Mouse (Mus musculus) kidney, postnatal 0 days (tissue): ENCODE measurements around the gene Rab20. TPM values are rescaled to one million over a fixed set of nuclear protein-coding genes. Genes with fewer than 3 reads are reported as not detected.

Experiments used
- ATAC-seq: fragments of 200-750 bp; cut with Nextera tagmentation; replicated peaks from 2 replicates; pipeline ENCODE4 v1.8.0; 2017; ENCODE audit warnings: low read depth, moderate number of reproducible peaks, moderate TSS enrichment, moderate library complexity; ENCODE audit not compliant: low FRiP score
- DNase-seq: peaks from one replicate; pipeline ENCODE4 v3.0.0-alpha.2; 2016; ENCODE audit warnings: low spot score
- H3K27ac ChIP-seq: fragments of 300-500 bp; sonication (generic); 2 replicates; pipeline ENCODE4 v1.5.1; 2014; ENCODE audit warnings: mild to moderate bottlenecking
- H3K27me3 ChIP-seq: fragments of 300-500 bp; sonication (generic); 2 replicates; pipeline ENCODE4 v1.6.1; 2014; ENCODE audit warnings: low read length, mixed read lengths; ENCODE audit not compliant: insufficient read depth
- H3K36me3 ChIP-seq: fragments of 300-500 bp; sonication (generic); 2 replicates; pipeline ENCODE4 v1.6.1; 2014; ENCODE audit warnings: low read length, mixed read lengths; ENCODE audit not compliant: insufficient read depth
- H3K4me1 ChIP-seq: fragments of 300-500 bp; sonication (generic); replicated peaks from 2 replicates; pipeline ENCODE4 v1.6.1; 2014; ENCODE audit warnings: antibody characterized with exemption, low read length, mixed read lengths; ENCODE audit not compliant: insufficient read depth
- H3K4me2 ChIP-seq: fragments of 300-500 bp; sonication (generic); 2 replicates; pipeline ENCODE4 v1.6.1; 2014; ENCODE audit warnings: mild to moderate bottlenecking, low read length, moderate library complexity, mixed read lengths
- H3K4me3 ChIP-seq: fragments of 300-500 bp; sonication (generic); replicated peaks from 2 replicates; pipeline ENCODE4 v1.5.1; 2014; ENCODE audit warnings: low read depth, low read length
- H3K9ac ChIP-seq: fragments of 300-500 bp; sonication (generic); 2 replicates; pipeline ENCODE4 v1.6.1; 2014; ENCODE audit warnings: low read depth, low read length
- H3K9me3 ChIP-seq: fragments of 300-500 bp; sonication (generic); replicated peaks from 2 replicates; pipeline ENCODE4 v1.6.1; 2016; ENCODE audit warnings: low read length, inconsistent platforms, mixed read lengths
- CTCF ChIP-seq: IDR thresholded peaks from 2 replicates; pipeline ENCODE4 v1.5.1; 2016; ENCODE audit warnings: antibody characterized with exemption, low read depth, mild to moderate bottlenecking, moderate library complexity
- WGBS: fragments of 180-500 bp; shearing (Covaris S2); extraction: QIAGEN DNeasy Blood & Tissue Kit; methylation state at CpG from one replicate; pipeline ENCODE4 v1.1.7; 2014; 5-methylcytosine and 5-hydroxymethylcytosine counted together
- polyA plus RNA-seq: library from polyadenylated mRNA; unstranded; fragments of >200 nt; fragmentation: Nextera tagmentation; extraction: Ambion mirVana; gene quantifications from 2 replicates; pipeline ENCODE4 v1.2.1, GENCODE M21; 2015

The Rab20 gene
- polyA plus RNA-seq, 1 experiment from 2014 or later, result 48.0 TPM

GRCm38 (mm10) chr8:11477178-11477553, 1.3 kb downstream of the Rab20 start:
- no peaks in the 10 kb centered on the region for H3K27me3 ChIP-seq
- H3K4me3 ChIP-seq, result peak overlapping the region; percentile 65
- WGBS, result 2% methylated on average over 9 of the region's 9 CpGs
- DNase-seq, result no peak
- H3K36me3 ChIP-seq, result no peaks in the 10 kb centered on the region
- H3K27ac ChIP-seq, result peak overlapping the region; percentile 85
- peak overlapping the region; percentile 94 for H3K4me2 ChIP-seq
- H3K9me3 ChIP-seq, result no peaks in the 10 kb centered on the region
- H3K9ac ChIP-seq, result peak overlapping the region; percentile 40
- TF ChIP-seq CTCF, result no peak
- ATAC-seq, result no peak
- H3K4me1 ChIP-seq, result peaks cover 29% of the 10 kb centered on the region

GRCm38 (mm10) chr8:11476338-11477177, 2.0 kb downstream of the Rab20 start:
- Histone ChIP-seq H3K9ac (peak overlapping the region; percentile 40), H3K27ac (peak overlapping the region; percentile 85), H3K4me3 (peak overlapping the region; percentile 65), H3K4me1 (peaks cover 33% of the 10 kb centered on the region), H3K4me2 (peak overlapping the region; percentile 94), H3K27me3 (no peaks in the 10 kb centered on the region), H3K36me3 (no peaks in the 10 kb centered on the region), H3K9me3 (no peaks in the 10 kb centered on the region)
- DNase-seq (peak; percentile 87), ATAC-seq (peak; percentile 6; the same call in 1 of the 2 replicates)
- WGBS, result 10% methylated on average over 24 of the region's 24 CpGs
- no peak for TF ChIP-seq CTCF

GRCm38 (mm10) chr8:11475876-11476275, 2.6 kb downstream of the Rab20 start:
- Histone ChIP-seq H3K27me3 (no peaks in the 10 kb centered on the region), H3K27ac (peak overlapping the region; percentile 85), H3K4me2 (peak overlapping the region; percentile 94), H3K9ac (no peak overlapping the region), H3K4me3 (peak overlapping the region; percentile 14; the same call in 1 of the 2 replicates), H3K36me3 (no peaks in the 10 kb centered on the region), H3K4me1 (peaks cover 35% of the 10 kb centered on the region), H3K9me3 (no peaks in the 10 kb centered on the region)
- ATAC-seq, result no peak
- 19% methylated on average over 2 of the region's 2 CpGs for WGBS
- no peak for TF ChIP-seq CTCF
- no peak for DNase-seq

- H3K36me3 ChIP-seq, result no peaks in the 10 kb centered on the region
- ATAC-seq, result no peak
- no peak overlapping the region for H3K27ac ChIP-seq
- peak overlapping the region; percentile 94 for H3K4me2 ChIP-seq
- TF ChIP-seq CTCF, result no peak
- DNase-seq, result no peak
- H3K9me3 ChIP-seq, result no peaks in the 10 kb centered on the region
- H3K27me3 ChIP-seq, result no peaks in the 10 kb centered on the region
- H3K4me1 ChIP-seq, result peaks cover 35% of the 10 kb centered on the region
- 21% methylated on average over 10 of the region's 10 CpGs for WGBS
- peak overlapping the region; percentile 37 for H3K9ac ChIP-seq
- H3K4me3 ChIP-seq, result no peak overlapping the region; the same call in 1 of the 2 replicates
These were observed 3.1 kb downstream of the Rab20 start for GRCm38 (mm10) chr8:11475397-11475796.

GRCm38 (mm10) chr8:11473072-11473471, 5.4 kb downstream of the Rab20 start:
- no peaks in the 10 kb centered on the region for H3K36me3 ChIP-seq
- WGBS, result 9% methylated on average over 4 of the region's 4 CpGs
- no peak for TF ChIP-seq CTCF
- H3K4me3 ChIP-seq, result no peak overlapping the region
- H3K9ac ChIP-seq, result no peak overlapping the region
- ATAC-seq, result peak; percentile 83
- peak overlapping the region; percentile 5; the same call in 1 of the 2 replicates for H3K4me2 ChIP-seq
- peaks cover 39% of the 10 kb centered on the region for H3K4me1 ChIP-seq
- H3K27me3 ChIP-seq, result no peaks in the 10 kb centered on the region
- peak; percentile 82 for DNase-seq
- H3K9me3 ChIP-seq, result no peaks in the 10 kb centered on the region
- H3K27ac ChIP-seq, result peak overlapping the region; percentile 91

- no peak for ATAC-seq
These were observed 7.2 kb downstream of the Rab20 start for GRCm38 (mm10) chr8:11471309-11471708.

More at GRCm38 (mm10) chr8:11471309-11471708, 7.2 kb downstream of the Rab20 start:
- no peak for DNase-seq
- 43% methylated on average over 8 of the region's 8 CpGs for WGBS
- H3K27ac ChIP-seq, result peak overlapping the region; percentile 91
- peak overlapping the region; percentile 32; the same call in 1 of the 2 replicates for H3K4me2 ChIP-seq
- no peaks in the 10 kb centered on the region for H3K9me3 ChIP-seq
- H3K4me1 ChIP-seq, result peaks cover 37% of the 10 kb centered on the region
- TF ChIP-seq CTCF, result no peak
- H3K27me3 ChIP-seq, result no peaks in the 10 kb centered on the region
- no peaks in the 10 kb centered on the region for H3K36me3 ChIP-seq
- H3K9ac ChIP-seq, result no peak overlapping the region
- no peak overlapping the region for H3K4me3 ChIP-seq
